Mouse (Mus musculus): ENCODE measurements at regions not wholly inside any gene's neighbourhood (a gene's known extent, or its start where the extent isn't known, plus 50 kb on each side); places are given as distances from the start of the nearest gene placed in this dataset.

GRCm38 (mm10) chr19:57552964-57553740 lies 57.7 kb upstream of the Atrnl1 start:
- Histone ChIP-seq H3K36me3 (ENCODE audit: control insufficient read depth, insufficient read depth, low read length) (no peaks in the 10 kb centered on the region), H3K4me1 (ENCODE audit: control insufficient read depth, insufficient read depth, low read length) (peaks cover 14% of the 10 kb centered on the region), H3K9me3 (ENCODE audit: control insufficient read depth, low read length) (no peaks in the 10 kb centered on the region), H3K27ac (replicated peaks; ENCODE audit: low read depth, low read length) (no peak overlapping the region), H3K9ac (replicated peaks; ENCODE audit: low read length) (no peak overlapping the region), H3K27me3 (ENCODE audit: control insufficient read depth, insufficient read depth, low read length) (no peaks in the 10 kb centered on the region), H3K4me3 (replicated peaks; ENCODE audit: low read depth, low read length) (no peak overlapping the region), H3K4me2 (ENCODE audit: low read length) (no peak overlapping the region)
- 49% methylated on average over 11 of the region's 11 CpGs for WGBS
- DNase-seq (no peak), ATAC-seq (ENCODE audit: low FRiP score, low TSS enrichment) (no peak)

DNA sequence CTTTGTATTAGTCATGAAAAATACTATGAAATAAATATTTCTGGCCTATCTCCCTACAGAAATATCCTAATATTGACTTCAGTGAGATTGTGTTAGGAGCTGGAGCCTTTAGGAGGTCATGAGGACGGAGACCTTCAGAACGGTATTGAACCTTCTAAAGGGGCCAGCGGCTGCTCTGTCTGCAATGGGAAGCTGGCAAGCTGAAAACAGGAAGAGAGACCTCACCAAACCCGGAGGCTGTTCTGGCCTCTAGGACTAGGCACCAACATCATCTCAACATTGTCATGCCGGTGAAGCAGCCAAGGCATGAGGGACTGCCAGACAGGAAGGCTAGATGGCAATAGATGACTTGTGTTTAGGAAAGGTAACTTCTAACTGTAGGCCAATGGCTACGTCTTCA lies 56.7 kb upstream of the Atrnl1 start:
- Histone ChIP-seq H3K4me3 (replicated peaks; ENCODE audit: low read depth, low read length) (no peak overlapping the region), H3K4me1 (ENCODE audit: control insufficient read depth, insufficient read depth, low read length) (peaks cover 20% of the 10 kb centered on the region), H3K27me3 (ENCODE audit: control insufficient read depth, insufficient read depth, low read length) (no peaks in the 10 kb centered on the region), H3K9me3 (ENCODE audit: control insufficient read depth, low read length) (no peaks in the 10 kb centered on the region), H3K4me2 (ENCODE audit: low read length) (no peak overlapping the region), H3K36me3 (ENCODE audit: control insufficient read depth, insufficient read depth, low read length) (no peaks in the 10 kb centered on the region), H3K27ac (replicated peaks; ENCODE audit: low read depth, low read length) (no peak overlapping the region), H3K9ac (replicated peaks; ENCODE audit: low read length) (no peak overlapping the region)
- WGBS = 90% methylated on average over 6 of the region's 6 CpGs
- no peak for ATAC-seq (ENCODE audit: low FRiP score, low TSS enrichment)
- no peak for DNase-seq

GRCm38 (mm10) chr19:57555313-57555712 lies 55.5 kb upstream of the Atrnl1 start:
- Histone ChIP-seq H3K4me2 (ENCODE audit: low read length) (no peak overlapping the region), H3K27ac (replicated peaks; ENCODE audit: low read depth, low read length) (no peak overlapping the region), H3K36me3 (ENCODE audit: control insufficient read depth, insufficient read depth, low read length) (no peaks in the 10 kb centered on the region), H3K9ac (replicated peaks; ENCODE audit: low read length) (no peak overlapping the region), H3K27me3 (ENCODE audit: control insufficient read depth, insufficient read depth, low read length) (no peaks in the 10 kb centered on the region), H3K9me3 (ENCODE audit: control insufficient read depth, low read length) (no peaks in the 10 kb centered on the region), H3K4me3 (replicated peaks; ENCODE audit: low read depth, low read length) (no peak overlapping the region), H3K4me1 (ENCODE audit: control insufficient read depth, insufficient read depth, low read length) (peaks cover 22% of the 10 kb centered on the region)
- no peak for DNase-seq
- ATAC-seq (ENCODE audit: low FRiP score, low TSS enrichment) = no peak
- 44% methylated on average over 5 of the region's 5 CpGs for WGBS

DNA sequence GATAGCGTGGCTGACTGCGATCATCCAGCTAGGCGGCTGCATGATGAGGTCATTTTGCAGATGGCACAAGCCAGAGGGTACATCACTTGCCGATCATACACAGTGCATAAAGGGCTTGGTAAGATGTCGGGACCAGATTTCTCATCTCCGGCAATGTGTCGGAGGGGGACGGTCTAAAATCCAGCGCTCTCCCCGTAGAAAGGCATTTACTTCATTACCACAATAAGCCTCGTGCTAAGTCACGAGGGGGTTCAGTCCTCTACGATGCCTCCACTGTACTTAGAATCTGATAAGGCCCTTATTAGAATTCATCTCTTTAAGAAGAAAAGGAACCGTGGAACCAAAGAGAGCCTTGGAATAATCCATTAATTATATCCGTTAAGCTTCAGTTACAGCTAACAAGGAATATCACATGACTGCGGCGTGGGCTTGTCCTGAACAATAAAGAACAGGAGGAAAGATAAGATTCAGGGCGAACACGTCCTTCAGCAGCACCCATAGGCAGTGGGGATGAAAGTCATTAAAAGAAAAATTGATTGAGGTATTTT lies 52.3 kb upstream of the Atrnl1 start:
- DNase-seq = peak; percentile 74
- Histone ChIP-seq H3K4me1 (ENCODE audit: control insufficient read depth, insufficient read depth, low read length) (peaks cover 12% of the 10 kb centered on the region; the same call in 1 of the 2 replicates), H3K27ac (replicated peaks; ENCODE audit: low read depth, low read length) (peak overlapping the region; percentile 77), H3K36me3 (ENCODE audit: control insufficient read depth, insufficient read depth, low read length) (no peaks in the 10 kb centered on the region), H3K9ac (replicated peaks; ENCODE audit: low read length) (peak overlapping the region; percentile 12; the same call in 1 of the 2 replicates), H3K4me2 (ENCODE audit: low read length) (no peak overlapping the region), H3K9me3 (ENCODE audit: control insufficient read depth, low read length) (no peaks in the 10 kb centered on the region), H3K4me3 (replicated peaks; ENCODE audit: low read depth, low read length) (no peak overlapping the region), H3K27me3 (ENCODE audit: control insufficient read depth, insufficient read depth, low read length) (no peaks in the 10 kb centered on the region)
- ATAC-seq (ENCODE audit: low FRiP score, low TSS enrichment) = peak; percentile 66; the same call in 1 of the 2 replicates
- 24% methylated on average over 19 of the region's 19 CpGs for WGBS

GRCm38 (mm10) chr19:57560757-57561156 lies 50.1 kb upstream of the Atrnl1 start:
- Histone ChIP-seq H3K4me2 (ENCODE audit: low read length) (no peak overlapping the region), H3K27me3 (ENCODE audit: control insufficient read depth, insufficient read depth, low read length) (no peaks in the 10 kb centered on the region), H3K4me3 (replicated peaks; ENCODE audit: low read depth, low read length) (no peak overlapping the region), H3K9me3 (ENCODE audit: control insufficient read depth, low read length) (no peaks in the 10 kb centered on the region), H3K9ac (replicated peaks; ENCODE audit: low read length) (no peak overlapping the region), H3K27ac (replicated peaks; ENCODE audit: low read depth, low read length) (no peak overlapping the region), H3K36me3 (ENCODE audit: control insufficient read depth, insufficient read depth, low read length) (no peaks in the 10 kb centered on the region), H3K4me1 (ENCODE audit: control insufficient read depth, insufficient read depth, low read length) (peaks cover 12% of the 10 kb centered on the region; the same call in 1 of the 2 replicates)
- DNase-seq (no peak), ATAC-seq (ENCODE audit: low FRiP score, low TSS enrichment) (no peak)
- WGBS = 34% methylated on average over 3 of the region's 3 CpGs
